Mouse (Mus musculus) T-helper 2 cell (primary cell): ENCODE measurements around the gene Neurog2.

Experiments used
- in situ Hi-C: fragments of 300-600 bp; cut with MboI, MseI; formaldehyde crosslinking; loops from one replicate; pipeline ENCODE4 v1.15.1; 2025; ENCODE audit warnings: high pct_unique_total_duplicates

The Neurog2 gene

GRCm38 (mm10) chr3:127633080-127634032, at the start of gene Neurog2:
Gene Neurog2, plus strand, starts transcription at chr3:127633135.
- in situ Hi-C loops, result loop anchor here (10.0 to 25.0 kb wide), 2 partner anchors 1019 to 1579 kb away; no protein-coding TSS in a partner anchor

- in situ Hi-C loops, result loop anchor here (25.0 kb wide), 1 partner anchor 1940 kb away; the partner anchor contains the start of gene Elovl6
Observed at GRCm38 (mm10) chr3:127597136-127597535, 35.8 kb upstream of the Neurog2 start.

- in situ Hi-C loops, result no loop called here
Observed at GRCm38 (mm10) chr3:127608109-127608508, 24.8 kb upstream of the Neurog2 start.

- in situ Hi-C loops, result loop anchor here (5.0 to 25.0 kb wide), 3 partner anchors 137 to 1587 kb away; no protein-coding TSS in a partner anchor
Observed at GRCm38 (mm10) chr3:127625296-127625695, 7.6 kb upstream of the Neurog2 start.

- in situ Hi-C loops, result loop anchor here (5.0 to 25.0 kb wide), 3 partner anchors 136 to 1586 kb away; no protein-coding TSS in a partner anchor
Observed at GRCm38 (mm10) chr3:127625701-127626399, 7.1 kb upstream of the Neurog2 start.

GRCm38 (mm10) chr3:127626524-127626923, 6.4 kb upstream of the Neurog2 start:
- in situ Hi-C loops, result loop anchor here (5.0 to 25.0 kb wide), 3 partner anchors 136 to 1586 kb away; no protein-coding TSS in a partner anchor

GRCm38 (mm10) chr3:127627151-127627955, 5.6 kb upstream of the Neurog2 start:
- in situ Hi-C loops, result loop anchor here (5.0 to 25.0 kb wide), 3 partner anchors 135 to 1585 kb away; no protein-coding TSS in a partner anchor

GRCm38 (mm10) chr3:127627956-127628310, 5.0 kb upstream of the Neurog2 start:
- in situ Hi-C loops, result loop anchor here (5.0 to 25.0 kb wide), 3 partner anchors 134 to 1584 kb away; no protein-coding TSS in a partner anchor

GRCm38 (mm10) chr3:127628311-127629184, 4.4 kb upstream of the Neurog2 start:
- in situ Hi-C loops, result loop anchor here (5.0 to 25.0 kb wide), 3 partner anchors 134 to 1584 kb away; no protein-coding TSS in a partner anchor

- in situ Hi-C loops, result loop anchor here (10.0 to 25.0 kb wide), 2 partner anchors 1015 to 1582 kb away; no protein-coding TSS in a partner anchor
Observed at GRCm38 (mm10) chr3:127630190-127630589, 2.7 kb upstream of the Neurog2 start.

GRCm38 (mm10) chr3:127630735-127631372, 2.1 kb upstream of the Neurog2 start:
- in situ Hi-C loops, result loop anchor here (10.0 to 25.0 kb wide), 2 partner anchors 1016 to 1581 kb away; no protein-coding TSS in a partner anchor

- in situ Hi-C loops, result loop anchor here (10.0 to 25.0 kb wide), 2 partner anchors 1017 to 1581 kb away; no protein-coding TSS in a partner anchor
Observed at GRCm38 (mm10) chr3:127631582-127631981, 1.4 kb upstream of the Neurog2 start.

GRCm38 (mm10) chr3:127632531-127632930, 404 bp upstream of the Neurog2 start:
- in situ Hi-C loops, result loop anchor here (10.0 to 25.0 kb wide), 2 partner anchors 1018 to 1580 kb away; no protein-coding TSS in a partner anchor

- in situ Hi-C loops, result loop anchor here (10.0 to 25.0 kb wide), 2 partner anchors 1020 to 1578 kb away; no protein-coding TSS in a partner anchor
Observed at GRCm38 (mm10) chr3:127634101-127634983, 1.4 kb downstream of the Neurog2 start.

- in situ Hi-C loops, result loop anchor here (10.0 to 25.0 kb wide), 2 partner anchors 1020 to 1577 kb away; no protein-coding TSS in a partner anchor
Observed at GRCm38 (mm10) chr3:127634984-127635349, 2.0 kb downstream of the Neurog2 start.

GRCm38 (mm10) chr3:127639875-127640761, 7.2 kb downstream of the Neurog2 start:
- in situ Hi-C loops, result loop anchor here (10.0 to 25.0 kb wide), 2 partner anchors 1025 to 1572 kb away; no protein-coding TSS in a partner anchor
